Mouse (Mus musculus): Measurements from ENCODE around the gene Mbl2.
"Not testable (repeated sequence)": the region's sequence is repeated elsewhere in the genome, so short reads cannot be mapped to it uniquely, and the experiment has no call there.

GRCm38 (mm10) chr19:30222593-30222992, 10.1 kb upstream of the Mbl2 start:
- not testable (repeated sequence) for TF ChIP-seq GATA1 (IDR thresholded peaks at IDR 0.05; ENCODE audit: borderline replicate concordance, low read length); FLI1 (IDR thresholded peaks at IDR 0.05; ENCODE audit: low read length)
